Mouse (Mus musculus): Measurements from ENCODE around the gene Rnf227.
A peak's percentile ranks its signal among the peaks of the same experiment; 100 is the strongest.

Gene Rnf227

DNA sequence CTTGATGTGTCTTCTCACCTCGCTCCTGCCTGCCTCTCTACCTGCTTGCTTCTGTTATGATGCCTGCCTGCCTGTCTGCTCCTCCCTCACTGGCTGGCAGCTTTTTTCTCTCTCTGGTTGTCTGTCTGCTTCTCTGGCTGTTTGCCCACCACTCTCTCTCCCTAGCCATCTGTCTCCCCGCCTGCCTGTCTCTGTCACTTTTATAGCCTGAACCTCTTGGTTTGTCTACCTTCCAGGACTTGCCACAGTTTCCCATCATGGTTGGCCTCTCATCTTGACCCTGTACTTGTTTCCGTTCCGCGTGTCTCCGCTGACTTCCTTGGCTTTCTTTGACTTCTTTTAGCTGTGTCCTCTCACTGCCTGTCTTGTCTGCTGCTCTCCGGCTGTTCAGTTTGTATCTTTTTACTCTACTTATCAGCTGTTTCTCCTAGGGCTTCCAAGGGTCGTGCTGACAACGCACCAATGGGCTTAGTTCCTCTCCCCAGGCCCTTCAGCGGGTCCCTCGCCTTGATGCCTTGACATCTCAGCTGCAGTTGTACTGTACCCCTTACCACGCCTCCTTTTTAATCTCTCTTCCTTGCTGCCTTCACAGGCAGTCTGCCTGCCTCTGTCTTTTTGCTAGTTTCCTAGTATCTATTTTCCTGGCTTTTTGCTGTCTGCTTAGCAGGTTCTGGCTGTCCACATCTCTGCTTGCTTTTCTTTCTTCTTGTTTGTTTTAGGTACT, 32.0 kb downstream of the Rnf227 start:
- DNase-seq: no peak

DNA sequence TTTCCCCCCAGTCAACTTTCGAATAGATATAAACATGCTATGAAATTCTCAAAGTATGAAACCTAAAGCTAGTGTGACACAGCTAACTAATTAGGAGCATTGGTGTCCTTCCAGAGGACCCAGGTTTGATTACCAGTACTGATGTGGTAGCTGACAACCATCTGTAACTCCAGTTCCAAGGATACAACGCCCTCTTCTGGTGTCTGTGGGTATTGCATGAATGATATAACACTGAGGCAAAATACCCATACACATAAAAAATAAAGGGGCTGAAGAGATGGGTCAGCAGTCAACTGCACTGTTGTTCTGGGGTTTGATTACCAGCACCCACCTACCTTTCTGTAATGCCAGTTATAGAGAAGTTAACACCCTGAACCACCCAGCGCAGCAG, 32.5 kb downstream of the Rnf227 start:
- DNase-seq: peak; percentile 28

DNA sequence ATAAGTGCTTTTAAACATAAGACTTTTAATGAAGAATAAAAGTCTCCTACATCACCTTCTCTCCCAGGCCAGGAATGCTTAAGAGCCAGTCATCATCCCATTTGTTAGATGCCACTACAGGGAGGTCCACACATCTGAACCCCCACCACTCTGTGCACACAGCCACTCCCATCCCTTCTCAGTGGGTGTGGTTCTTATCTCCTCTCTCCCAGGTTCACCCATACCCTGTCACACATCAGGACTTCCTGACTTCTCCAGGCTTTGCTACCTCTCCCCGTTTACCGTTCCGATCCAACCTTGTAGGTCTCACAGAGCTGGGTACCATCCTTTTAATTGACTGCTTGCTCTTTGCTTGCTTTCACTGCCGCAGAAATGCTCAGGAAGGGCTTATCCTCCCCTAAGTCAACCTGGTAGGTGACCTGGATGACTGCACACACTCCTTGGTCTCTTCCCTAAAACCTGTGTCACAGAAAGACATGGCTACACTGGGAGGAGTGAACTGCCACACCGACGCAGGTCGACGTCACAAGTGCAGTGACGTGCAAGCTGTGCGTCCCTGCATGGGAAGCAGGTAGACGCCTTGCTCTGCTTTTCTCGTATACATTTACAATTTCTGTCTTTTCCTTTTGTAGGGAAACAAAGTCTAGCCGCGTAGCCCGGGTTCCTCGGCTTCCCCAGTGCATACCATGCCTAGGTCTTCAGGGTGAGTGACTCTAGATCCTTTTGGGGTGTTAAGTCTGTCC, 33.1 kb downstream of the Rnf227 start:
- no peak for DNase-seq

DNA sequence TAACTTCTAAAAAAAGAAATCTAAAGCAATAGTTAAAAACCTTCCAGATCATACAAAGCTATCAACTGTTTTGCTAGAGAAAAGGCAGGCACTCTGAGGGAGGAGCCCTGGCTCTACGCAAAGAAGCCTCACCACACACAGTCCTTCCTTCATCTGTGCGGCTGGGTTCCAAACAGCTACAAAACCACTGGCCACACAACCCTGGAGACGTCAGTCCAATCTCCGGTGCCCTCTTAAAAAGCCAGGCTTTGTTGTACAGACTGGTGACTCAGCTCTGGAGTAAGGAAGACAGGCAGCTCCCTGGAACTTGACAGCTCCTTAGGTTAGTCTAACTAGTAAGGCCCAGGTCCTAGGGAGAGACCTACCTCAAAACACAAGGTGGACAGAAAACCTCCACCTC, 35.4 kb downstream of the Rnf227 start:
- DNase-seq: no peak

DNA sequence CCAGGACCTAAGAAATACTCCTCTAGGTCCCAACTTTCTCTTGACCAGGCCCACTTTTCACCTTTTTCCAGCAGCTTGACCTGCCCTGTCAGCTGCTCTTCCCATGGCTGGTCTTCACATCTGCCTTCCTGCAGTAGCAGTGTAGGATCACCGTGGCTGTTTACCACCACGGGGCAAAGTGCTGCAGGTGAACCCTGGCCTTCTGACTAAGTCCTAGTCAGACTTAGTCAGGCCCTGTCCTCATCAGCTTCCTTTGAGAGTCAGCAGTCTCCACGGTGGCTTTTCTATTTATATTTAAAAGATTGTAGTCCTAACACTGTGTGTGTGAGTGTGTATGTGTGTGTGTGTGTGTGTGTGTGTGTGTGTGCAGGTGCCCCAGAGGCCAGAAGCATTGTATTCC, 37.5 kb downstream of the Rnf227 start:
- no peak for DNase-seq

DNA sequence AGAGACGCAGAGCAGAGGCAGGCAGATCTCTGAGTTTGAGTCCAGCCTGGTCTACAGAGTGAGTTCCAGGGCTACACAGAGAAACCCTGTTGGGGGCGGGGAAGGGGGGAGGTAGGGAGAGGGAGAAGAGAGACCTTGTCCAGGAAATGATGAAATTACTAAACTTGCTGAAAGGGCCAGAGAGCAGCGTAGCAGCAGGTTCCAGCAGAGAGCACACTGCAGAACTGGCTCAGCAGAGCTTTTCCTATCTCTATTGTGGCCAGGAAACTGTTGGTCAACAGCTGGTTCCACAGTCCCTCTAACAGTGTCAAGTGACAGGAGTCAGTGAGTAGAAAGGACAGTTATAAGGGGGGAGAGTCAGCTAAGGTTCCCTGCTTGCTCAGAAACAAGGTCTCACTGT, 39.3 kb downstream of the Rnf227 start:
- no peak for DNase-seq

DNA sequence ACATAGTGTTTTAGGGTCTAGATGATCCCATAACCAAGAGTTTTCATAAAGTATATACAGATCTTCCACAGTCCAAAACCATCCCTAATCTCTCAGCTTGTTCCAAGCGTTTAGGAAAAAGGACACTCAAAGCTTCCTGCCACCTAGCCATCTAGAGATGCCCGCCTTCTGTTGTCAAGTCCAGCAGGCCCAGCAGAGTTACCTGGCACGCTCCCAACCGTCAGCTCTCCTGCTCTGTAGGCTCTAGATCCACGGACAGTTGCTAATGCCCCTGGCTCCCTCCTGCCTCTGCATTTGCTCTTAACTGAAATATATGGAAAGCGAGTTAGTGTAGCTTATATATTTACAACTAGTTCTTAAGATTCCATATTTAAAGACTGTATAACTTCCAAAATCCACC, 41.1 kb downstream of the Rnf227 start:
- no peak for DNase-seq

DNA sequence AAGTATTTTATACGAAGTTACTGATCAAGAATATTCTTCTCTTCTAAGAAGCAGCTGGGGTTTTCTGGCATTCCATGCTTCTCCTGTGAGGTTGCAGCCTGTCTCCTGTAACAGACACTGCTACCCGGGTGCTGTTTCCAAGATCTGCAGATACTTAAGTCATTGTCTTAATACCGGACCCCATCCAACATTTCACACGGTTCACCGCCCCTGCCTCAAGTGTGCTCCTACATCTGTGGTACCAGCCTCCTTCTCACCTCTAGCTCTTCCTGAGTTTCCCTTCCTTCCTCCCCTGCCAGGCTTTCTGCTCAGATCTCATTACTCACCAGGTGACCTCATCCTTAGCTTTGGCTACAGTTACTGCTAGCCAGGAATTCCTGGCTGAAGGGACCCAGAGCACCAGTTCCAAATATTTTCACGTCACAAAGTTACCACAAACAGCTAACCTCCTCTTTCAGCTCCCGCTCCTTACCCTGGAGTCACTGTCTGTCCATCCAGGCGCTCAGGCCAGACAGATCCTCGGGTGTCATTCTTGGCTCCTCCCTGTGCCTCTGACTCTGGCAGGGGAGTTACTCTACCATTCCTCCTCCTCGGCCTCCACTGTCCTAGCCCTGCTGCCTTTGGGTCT, 42.3 kb downstream of the Rnf227 start:
- no peak for DNase-seq

DNA sequence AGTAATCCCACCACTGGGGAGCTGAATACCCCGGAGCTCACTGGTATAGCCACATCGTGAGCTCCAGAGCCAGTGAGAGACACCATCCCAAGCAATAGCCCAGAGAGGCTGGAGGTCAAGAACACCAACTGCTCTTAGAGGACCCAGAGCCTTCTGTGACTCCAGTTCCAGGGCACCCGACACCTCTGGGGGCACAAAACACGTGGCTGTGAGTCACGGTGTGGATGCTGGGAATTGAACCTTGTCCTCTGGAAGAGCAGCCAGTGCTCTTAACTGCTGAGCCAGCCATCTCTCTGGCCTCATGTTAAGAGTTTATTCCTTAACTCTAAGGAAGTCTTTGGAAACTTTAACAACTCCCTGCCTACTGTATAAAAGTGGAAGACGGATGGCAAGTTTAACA, 44.7 kb downstream of the Rnf227 start:
- no peak for DNase-seq

DNA sequence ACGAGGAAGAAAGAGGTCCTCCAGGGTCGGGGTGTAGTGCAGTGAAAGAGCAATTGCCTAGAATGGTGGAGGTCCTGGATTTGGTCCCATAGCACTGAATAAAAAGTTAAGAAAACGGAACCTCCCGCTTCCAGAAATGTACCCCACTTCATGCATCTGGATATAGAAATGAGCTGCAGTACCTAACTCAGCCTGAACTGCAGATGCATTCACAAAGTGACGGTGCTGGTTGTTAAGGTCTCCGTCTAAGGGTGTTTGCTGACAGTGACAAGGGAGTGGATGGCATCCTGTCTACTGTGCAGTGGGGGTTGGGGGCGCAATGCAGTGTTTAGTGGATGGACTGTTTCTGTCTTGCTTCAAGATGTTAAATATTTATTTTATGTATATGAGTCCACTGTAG, 46.5 kb downstream of the Rnf227 start:
- no peak for DNase-seq

DNA sequence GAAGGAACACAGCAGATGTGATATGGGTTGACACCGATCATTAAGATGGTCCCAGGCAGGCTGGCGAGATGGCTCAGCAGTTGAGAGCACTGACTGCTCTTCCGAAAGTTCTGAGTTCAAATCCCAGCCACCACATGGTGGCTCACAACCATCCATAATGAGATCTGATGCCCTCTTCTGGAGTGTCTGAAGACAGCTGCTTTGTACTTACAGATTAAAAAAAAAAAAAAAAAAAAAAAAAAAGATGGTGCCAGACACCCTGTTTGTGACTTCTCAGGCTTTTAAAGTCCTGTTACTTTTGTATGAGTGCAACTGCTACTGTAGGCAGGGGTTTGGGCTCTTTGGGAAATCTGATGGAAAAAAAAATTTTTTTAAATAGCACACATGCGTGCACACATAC, 48.4 kb downstream of the Rnf227 start:
- no peak for DNase-seq

DNA sequence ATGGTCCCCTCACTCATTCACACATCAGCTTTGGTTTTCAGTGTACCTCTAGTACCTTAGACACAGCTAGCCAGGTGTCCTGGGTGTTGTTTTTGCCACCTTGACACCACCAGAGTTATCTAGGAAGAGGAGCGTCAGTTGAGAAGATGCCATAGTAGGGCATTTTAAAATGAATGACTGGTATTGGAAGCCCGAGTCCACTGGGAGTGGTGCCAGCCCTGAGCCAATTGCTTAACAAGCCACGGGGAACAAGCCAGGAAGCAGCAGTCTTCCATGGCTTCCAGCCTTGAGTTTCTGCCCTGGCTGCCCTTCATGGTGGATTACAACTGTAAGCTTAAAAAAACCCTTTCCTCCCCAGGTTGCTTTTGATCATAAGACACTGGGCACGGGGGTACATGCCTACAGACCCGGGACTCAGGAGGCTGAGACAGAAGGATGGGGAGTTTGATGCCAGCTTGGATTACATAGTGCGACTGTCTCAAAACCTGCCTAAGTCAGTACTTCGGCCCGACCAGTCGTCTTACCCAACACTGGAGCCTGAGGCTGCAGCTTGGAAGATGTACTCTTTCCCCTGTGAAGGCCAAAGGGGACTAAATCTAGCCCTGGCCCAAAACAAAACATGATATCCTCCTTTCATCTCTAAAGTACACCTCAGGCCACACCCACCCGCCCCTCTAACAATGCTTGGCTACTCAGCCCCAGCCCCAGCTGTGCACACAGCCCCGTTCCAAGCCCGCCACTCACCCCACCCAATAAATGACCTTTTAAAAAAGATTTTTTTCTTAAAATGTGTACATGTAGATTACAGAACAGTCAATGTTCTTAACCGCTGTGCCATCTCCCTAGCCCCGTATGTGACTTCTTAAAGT, 49.5 kb downstream of the Rnf227 start:
- peak; percentile 55 for DNase-seq

DNA sequence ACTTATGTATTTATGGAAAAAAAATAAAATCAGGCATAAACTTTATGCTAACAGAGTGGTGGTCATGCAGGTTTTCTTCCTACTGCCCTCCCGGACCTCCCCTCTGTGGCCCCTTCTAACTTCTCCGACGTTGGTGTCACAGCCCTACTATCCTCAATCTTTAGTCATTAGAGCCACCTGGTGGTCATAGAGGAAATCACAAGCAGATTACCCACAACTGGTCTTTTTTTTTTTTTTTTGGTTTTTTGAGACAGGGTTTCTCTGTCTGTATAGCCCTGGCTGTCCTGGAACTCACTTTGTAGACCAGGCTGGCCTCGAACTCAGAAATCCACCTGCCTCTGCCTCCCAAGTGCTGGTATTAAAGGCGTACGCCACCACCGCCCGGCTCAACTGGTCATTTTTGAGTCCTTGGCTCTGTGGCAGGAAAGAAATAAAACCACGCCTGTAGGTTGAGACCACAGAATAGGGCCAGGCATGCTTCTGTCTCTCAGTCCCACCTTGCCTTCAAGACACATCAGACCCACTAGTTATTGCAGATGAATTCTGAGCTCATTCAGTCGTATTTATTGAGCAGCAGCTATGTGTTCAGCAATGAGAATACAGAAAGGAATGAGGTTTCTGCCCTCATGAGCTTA, 50.3 kb downstream of the Rnf227 start:
- DNase-seq: peak; percentile 82
